Mouse (Mus musculus) forebrain, embryonic 11.5 days (tissue): ENCODE measurements around the gene Stoml3. TPM values are rescaled to one million over a fixed set of nuclear protein-coding genes. Genes with fewer than 3 reads are reported as not detected.

ENCODE experiments used
- ATAC-seq: fragments of 200-750 bp; cut with Nextera tagmentation; replicated peaks from 2 replicates; pipeline ENCODE4 v1.8.0; 2017; ENCODE audit warnings: moderate TSS enrichment; ENCODE audit not compliant: low FRiP score
- DNase-seq: peaks from one replicate; pipeline ENCODE4 v3.0.0-alpha.2; 2017; ENCODE audit warnings: low spot score
- H3K27ac ChIP-seq: fragments of 300-500 bp; sonication (generic); 2 replicates; pipeline ENCODE4 v1.5.1; 2014; ENCODE audit warnings: low read depth, low read length
- H3K27me3 ChIP-seq: fragments of 300-500 bp; sonication (generic); 2 replicates; pipeline ENCODE4 v1.6.1; 2014; ENCODE audit warnings: mild to moderate bottlenecking, low read length, mixed read lengths; ENCODE audit not compliant: control insufficient read depth, insufficient read depth
- H3K36me3 ChIP-seq: fragments of 300-500 bp; sonication (generic); 2 replicates; pipeline ENCODE4 v1.6.1; 2014; ENCODE audit warnings: mild to moderate bottlenecking, low read length, moderate library complexity, mixed read lengths; ENCODE audit not compliant: control insufficient read depth, insufficient read depth
- H3K4me1 ChIP-seq: fragments of 300-500 bp; sonication (generic); replicated peaks from 2 replicates; pipeline ENCODE4 v1.6.1; 2014; ENCODE audit warnings: low read length, mixed read lengths; ENCODE audit not compliant: control insufficient read depth, insufficient read depth
- H3K4me2 ChIP-seq: fragments of 300-500 bp; sonication (generic); 2 replicates; pipeline ENCODE4 v1.6.1; 2014; ENCODE audit warnings: low read depth, mild to moderate bottlenecking, low read length, moderate library complexity, mixed read lengths; ENCODE audit not compliant: severe bottlenecking
- H3K4me3 ChIP-seq: fragments of 300-500 bp; sonication (generic); 2 replicates; pipeline ENCODE4 v1.5.1; 2014; ENCODE audit warnings: low read depth, low read length
- H3K9ac ChIP-seq: fragments of 300-500 bp; sonication (generic); 2 replicates; pipeline ENCODE4 v1.6.1; 2014; ENCODE audit warnings: low read length
- H3K9me3 ChIP-seq: fragments of 300-500 bp; sonication (generic); 2 replicates; pipeline ENCODE4 v1.6.1; 2016; ENCODE audit warnings: low read length, mixed read lengths; ENCODE audit not compliant: control insufficient read depth
- WGBS: fragments of 180-500 bp; shearing (Covaris S2); extraction: QIAGEN DNeasy Blood & Tissue Kit; methylation state at CpG from one replicate; pipeline ENCODE4 v1.1.7; 2014; 5-methylcytosine and 5-hydroxymethylcytosine counted together
- polyA plus RNA-seq: library from polyadenylated mRNA; unstranded; fragments of >200 nt; fragmentation: Nextera tagmentation; extraction: Ambion mirVana; gene quantifications from 2 replicates; pipeline ENCODE4 v1.2.1, GENCODE M21; 2014

Gene Stoml3
- polyA plus RNA-seq, 1 experiment from 2014 or later = not detected

DNA sequence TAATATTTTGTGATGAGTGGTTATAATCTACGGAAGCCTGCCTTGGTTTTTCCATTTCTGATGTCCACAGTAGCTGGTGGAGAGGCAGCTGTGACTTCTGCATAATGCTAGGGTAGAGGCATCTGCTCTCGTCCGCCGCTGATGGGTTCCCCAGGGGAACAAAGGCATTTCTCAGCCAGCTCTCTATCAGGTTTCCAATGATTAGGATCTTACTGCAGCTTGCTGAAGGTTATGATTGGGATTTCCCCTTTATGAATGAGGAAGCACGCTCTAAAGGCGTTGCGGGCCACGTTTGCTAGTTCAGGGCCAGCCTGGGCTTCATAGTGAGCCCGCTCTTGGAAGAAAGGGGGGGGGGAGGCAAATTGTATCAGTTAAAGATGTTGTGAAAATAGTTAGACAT lies 22.0 kb upstream of the Stoml3 start:
- H3K27ac ChIP-seq = no peak overlapping the region
- 0 out of 2 replicates have a peak overlapping the region, but pooled peaks have one; percentile 16 for H3K9ac ChIP-seq
- 0 out of 2 replicates have a peak overlapping the region, but pooled peaks have one; percentile 3 for H3K4me2 ChIP-seq

DNA sequence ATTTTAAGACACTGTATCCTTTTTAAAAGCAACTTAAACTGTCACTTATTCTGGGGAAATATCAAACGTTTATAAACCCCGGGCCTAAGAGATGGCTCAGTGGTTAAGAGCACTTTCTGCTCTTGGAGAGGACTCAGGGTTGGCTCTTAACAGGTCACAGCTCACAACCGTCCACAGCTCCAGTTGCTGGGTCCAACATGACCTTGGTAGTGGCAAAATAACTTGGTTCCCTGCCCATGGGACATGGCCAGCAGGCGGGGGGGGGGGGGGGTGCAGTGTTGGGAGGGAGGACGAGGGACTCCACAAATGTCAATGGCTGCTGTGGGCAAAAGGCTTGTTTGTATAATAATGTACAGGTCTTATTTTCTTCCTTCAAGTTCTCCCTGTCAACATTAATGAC lies 21.1 kb upstream of the Stoml3 start:
- Histone ChIP-seq H3K27me3 (no peaks in the 10 kb centered on the region), H3K36me3 (no peaks in the 10 kb centered on the region; the same call in 1 of the 2 replicates), H3K4me1 (peaks cover 7% of the 10 kb centered on the region; the same call in 1 of the 2 replicates), H3K27ac (no peak overlapping the region), H3K9ac (no peak overlapping the region), H3K9me3 (no peaks in the 10 kb centered on the region), H3K4me3 (no peak overlapping the region), H3K4me2 (no peak overlapping the region)
- ATAC-seq = no peak
- DNase-seq = no peak
- 83% methylated on average over 5 of the region's 5 CpGs for WGBS

More for the DNA sequence above, 22.0 kb upstream of the Stoml3 start:
- DNase-seq = no peak
- Histone ChIP-seq H3K9me3 (no peaks in the 10 kb centered on the region), H3K4me3 (0 out of 2 replicates have a peak overlapping the region, but pooled peaks have one; percentile 5), H3K36me3 (no peaks in the 10 kb centered on the region; the same call in 1 of the 2 replicates), H3K4me1 (peaks cover 7% of the 10 kb centered on the region; the same call in 1 of the 2 replicates), H3K27me3 (no peaks in the 10 kb centered on the region)
- WGBS = 80% methylated on average over 9 of the region's 9 CpGs
- no peak for ATAC-seq

DNA sequence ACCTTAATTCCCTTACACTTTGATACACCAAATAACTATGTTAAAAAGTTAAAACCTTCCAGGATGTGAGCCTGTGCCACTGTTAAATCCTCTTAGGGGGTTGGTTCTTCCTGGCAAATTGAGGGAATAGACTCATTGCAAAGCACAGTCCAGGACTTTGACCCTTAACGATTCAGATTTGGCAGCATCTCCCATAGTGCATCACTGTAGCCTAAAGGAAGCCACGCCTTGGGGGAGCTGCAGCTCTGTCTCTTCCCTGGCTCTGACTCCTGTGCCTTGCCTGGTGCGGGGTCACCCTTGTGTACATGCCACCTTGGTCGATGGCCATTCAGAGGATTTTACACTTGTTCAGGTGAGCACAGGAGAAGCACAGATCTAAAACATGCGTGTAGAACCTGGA lies 18.8 kb upstream of the Stoml3 start:
- Histone ChIP-seq H3K9me3 (no peaks in the 10 kb centered on the region), H3K4me3 (no peak overlapping the region), H3K9ac (no peak overlapping the region), H3K4me1 (peaks cover 7% of the 10 kb centered on the region; the same call in 1 of the 2 replicates), H3K4me2 (no peak overlapping the region), H3K27ac (no peak overlapping the region), H3K27me3 (no peaks in the 10 kb centered on the region), H3K36me3 (peaks cover 6% of the 10 kb centered on the region; the same call in 1 of the 2 replicates)
- DNase-seq (no peak), ATAC-seq (no peak)
- 94% methylated on average over 5 of the region's 5 CpGs for WGBS

DNA sequence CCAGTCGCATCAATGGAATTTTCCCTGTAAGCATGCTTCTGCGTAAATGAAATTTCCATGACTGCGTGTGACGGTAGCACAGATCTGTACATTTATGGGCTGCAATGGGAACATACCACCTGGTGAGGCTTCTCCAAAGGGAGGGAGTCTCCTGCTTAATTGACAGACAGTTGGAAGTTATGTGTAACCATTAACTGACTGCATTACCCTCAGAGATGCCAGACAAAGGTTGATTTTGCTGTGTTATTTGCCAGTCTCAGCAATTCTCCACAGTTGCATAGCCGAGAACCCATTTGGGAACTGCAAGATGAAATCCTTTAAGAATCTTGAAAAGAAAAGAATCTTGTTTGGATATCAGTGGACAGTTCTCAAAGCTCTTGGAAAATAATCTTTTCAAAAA lies 16.4 kb upstream of the Stoml3 start:
- H3K9ac ChIP-seq = no peak overlapping the region
- no peak overlapping the region for H3K27ac ChIP-seq
- H3K4me3 ChIP-seq = no peak overlapping the region
- no peaks in the 10 kb centered on the region for H3K4me1 ChIP-seq
- H3K27me3 ChIP-seq = no peaks in the 10 kb centered on the region
- no peak overlapping the region for H3K4me2 ChIP-seq
- WGBS = 98% methylated on average over 5 of the region's 5 CpGs
- H3K9me3 ChIP-seq = no peaks in the 10 kb centered on the region
- DNase-seq (no peak), ATAC-seq (no peak)
- H3K36me3 ChIP-seq = peaks cover 9% of the 10 kb centered on the region

DNA sequence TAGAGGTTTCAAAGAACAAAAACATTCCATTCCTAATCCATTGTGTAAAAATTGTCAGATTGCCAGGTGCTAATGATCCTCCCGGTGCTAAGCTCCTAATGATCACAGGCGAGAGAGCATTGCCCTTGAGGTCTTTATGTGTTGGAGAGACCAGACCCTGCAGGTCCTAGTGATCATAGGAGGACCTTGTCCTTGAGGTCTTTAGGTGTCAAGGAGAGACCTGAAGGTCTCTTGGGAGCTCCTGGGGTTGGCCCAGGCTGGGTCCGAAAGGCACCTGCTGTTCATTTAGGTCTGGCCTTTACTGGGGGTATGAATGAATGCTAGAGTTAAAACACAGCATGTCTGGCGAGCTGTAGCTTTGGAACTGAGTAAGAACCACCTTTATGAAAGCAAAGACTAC lies 14.3 kb upstream of the Stoml3 start:
- no peaks in the 10 kb centered on the region for H3K4me1 ChIP-seq
- no peak overlapping the region for H3K4me3 ChIP-seq
- DNase-seq (no peak), ATAC-seq (no peak)
- H3K9ac ChIP-seq = no peak overlapping the region
- H3K27me3 ChIP-seq = no peaks in the 10 kb centered on the region
- no peak overlapping the region for H3K27ac ChIP-seq
- H3K36me3 ChIP-seq = peaks cover 16% of the 10 kb centered on the region
- no peak overlapping the region for H3K4me2 ChIP-seq
- H3K9me3 ChIP-seq = no peaks in the 10 kb centered on the region
- 81% methylated on average over 4 of the region's 4 CpGs for WGBS

DNA sequence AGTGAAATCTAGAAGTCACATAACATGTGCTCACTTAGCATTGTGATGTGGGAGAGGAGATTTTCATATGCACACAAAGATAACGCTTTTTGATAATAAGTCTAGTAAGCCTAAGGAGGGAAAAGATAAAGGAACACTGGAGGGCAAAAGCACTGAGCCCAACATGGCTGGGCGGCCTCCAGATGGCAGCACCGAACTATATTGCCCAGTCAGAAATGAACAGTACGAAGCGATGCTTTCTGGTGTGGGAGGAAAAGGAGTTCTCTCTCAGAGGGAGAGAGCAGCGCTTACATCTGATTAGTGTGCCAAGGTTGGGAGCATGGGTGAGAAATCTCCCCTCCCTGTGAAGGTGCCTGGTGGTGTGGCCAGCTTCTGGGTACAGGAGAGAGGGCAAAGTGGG lies 12.6 kb upstream of the Stoml3 start:
- WGBS = 72% methylated on average over 6 of the region's 6 CpGs
- H3K4me2 ChIP-seq = no peak overlapping the region
- no peaks in the 10 kb centered on the region for H3K27me3 ChIP-seq
- H3K4me3 ChIP-seq = no peak overlapping the region
- H3K9me3 ChIP-seq = no peaks in the 10 kb centered on the region
- H3K27ac ChIP-seq = no peak overlapping the region
- H3K36me3 ChIP-seq = peaks cover 16% of the 10 kb centered on the region
- DNase-seq = no peak
- ATAC-seq = no peak
- no peaks in the 10 kb centered on the region for H3K4me1 ChIP-seq
- no peak overlapping the region for H3K9ac ChIP-seq

DNA sequence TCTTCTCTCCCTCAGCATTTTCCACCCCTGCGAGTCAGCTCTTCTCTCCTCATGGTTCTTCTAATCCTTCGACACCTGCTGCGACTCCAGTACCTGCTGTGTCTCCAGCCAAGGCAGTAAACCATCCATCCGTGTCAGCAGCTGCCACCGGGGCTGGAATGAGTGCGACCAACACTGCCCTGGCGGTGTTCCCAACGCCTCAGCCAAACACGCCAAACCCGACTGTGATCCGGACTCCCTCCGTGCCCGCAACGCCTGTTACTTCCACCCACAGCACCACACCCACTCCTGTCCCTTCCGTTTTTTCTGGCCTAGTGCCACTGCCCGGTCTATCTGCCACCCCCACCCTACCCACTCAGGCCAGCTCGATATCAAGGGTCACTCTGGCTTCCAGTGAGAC lies 11.0 kb upstream of the Stoml3 start:
- H3K27me3 ChIP-seq = no peaks in the 10 kb centered on the region
- no peak overlapping the region for H3K9ac ChIP-seq
- no peak overlapping the region for H3K27ac ChIP-seq
- no peak overlapping the region for H3K4me2 ChIP-seq
- no peak for DNase-seq
- no peaks in the 10 kb centered on the region for H3K9me3 ChIP-seq
- no peak for ATAC-seq
- H3K4me3 ChIP-seq = no peak overlapping the region
- H3K4me1 ChIP-seq = no peaks in the 10 kb centered on the region
- H3K36me3 ChIP-seq = peaks cover 19% of the 10 kb centered on the region
- 93% methylated on average over 17 of the region's 17 CpGs for whole genome bisulfite sequencing

DNA sequence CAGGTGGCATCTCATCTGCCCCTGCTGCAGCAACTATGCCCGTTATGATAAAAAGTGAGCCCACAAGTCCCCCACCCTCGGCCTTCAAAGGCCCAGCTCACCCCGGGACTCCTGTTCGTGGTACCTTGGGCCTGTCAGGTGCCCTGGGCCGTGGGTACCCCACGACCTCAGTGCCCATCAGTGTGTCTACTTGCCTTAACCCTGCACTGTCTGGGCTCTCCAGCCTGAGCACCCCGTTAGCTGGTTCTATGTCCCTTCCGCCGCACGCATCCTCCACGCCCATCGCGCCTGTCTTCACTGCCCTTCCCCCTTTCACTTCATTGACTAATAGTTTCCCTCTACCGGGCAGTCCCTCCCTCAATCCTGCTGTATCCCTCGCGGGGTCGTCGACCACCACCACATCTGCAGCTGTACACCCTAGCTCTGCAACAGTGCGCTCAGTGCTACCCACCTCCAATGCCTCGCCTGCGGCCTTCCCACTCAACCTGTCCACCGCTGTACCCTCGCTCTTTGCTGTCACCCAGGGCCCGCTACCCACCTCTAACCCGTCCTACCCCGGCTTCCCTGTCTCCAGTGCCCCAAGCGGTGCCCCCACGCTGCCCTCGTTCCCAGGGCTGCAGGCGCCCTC lies 9.9 kb upstream of the Stoml3 start:
- ATAC-seq = no peak; the same call in 1 of the 2 replicates
- H3K36me3 ChIP-seq = peaks cover 14% of the 10 kb centered on the region

More for the DNA sequence above, 9.9 kb upstream of the Stoml3 start:
- Histone ChIP-seq H3K4me3 (no peak overlapping the region), H3K27me3 (no peaks in the 10 kb centered on the region), H3K9me3 (no peaks in the 10 kb centered on the region), H3K4me2 (no peak overlapping the region), H3K4me1 (no peaks in the 10 kb centered on the region), H3K9ac (no peak overlapping the region), H3K27ac (no peak overlapping the region)
- 96% methylated on average over 30 of the region's 30 CpGs for WGBS
- no peak for DNase-seq
